Mouse (Mus musculus): Measurements from ENCODE around the gene Tlr4. TPM values are rescaled to one million over a fixed set of nuclear protein-coding genes. Genes with fewer than 3 reads are reported as not detected.
A peak's percentile ranks its signal among the peaks of the same experiment; 100 is the strongest.

Gene Tlr4
- 10 to 100 TPM; 18.6 to 21.5 TPM for total RNA-seq (2021)

DNA sequence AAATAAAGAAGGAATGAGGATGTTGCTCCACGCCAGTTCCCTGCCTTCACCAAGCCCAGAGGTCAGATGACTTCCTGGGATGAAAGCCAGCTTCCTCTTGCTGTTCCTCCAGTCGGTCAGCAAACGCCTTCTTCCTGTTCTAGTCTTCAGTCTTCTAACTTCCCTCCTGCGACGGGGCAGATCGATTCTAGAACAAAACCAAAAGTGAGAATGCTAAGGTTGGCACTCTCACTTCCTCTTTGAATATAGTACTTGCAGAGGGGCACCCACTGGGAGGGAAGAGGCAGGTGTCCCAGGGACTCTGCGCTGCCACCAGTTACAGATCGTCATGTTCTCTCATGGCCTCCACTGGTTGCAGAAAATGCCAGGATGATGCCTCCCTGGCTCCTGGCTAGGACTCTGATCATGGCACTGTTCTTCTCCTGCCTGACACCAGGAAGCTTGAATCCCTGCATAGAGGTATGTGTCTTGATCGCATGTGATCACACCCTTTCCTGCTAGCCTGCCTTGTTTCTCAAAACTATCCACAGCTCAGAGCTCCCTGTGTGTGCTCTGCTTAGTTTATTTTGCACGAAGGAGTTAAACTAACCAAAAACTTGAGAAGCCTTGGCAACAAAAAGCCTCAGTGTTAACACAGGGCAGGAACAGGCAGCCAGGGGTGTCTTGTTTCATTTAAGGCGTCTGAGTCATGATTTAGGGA, at the start of gene Tlr4:
TSS of gene Tlr4 (plus strand) at position 122 of the 700 bp plus-strand sequence.
- intact Hi-C loops (cut with DNase I) = no loop called here
- DNase-seq = peak; percentile 91 to 92

DNA sequence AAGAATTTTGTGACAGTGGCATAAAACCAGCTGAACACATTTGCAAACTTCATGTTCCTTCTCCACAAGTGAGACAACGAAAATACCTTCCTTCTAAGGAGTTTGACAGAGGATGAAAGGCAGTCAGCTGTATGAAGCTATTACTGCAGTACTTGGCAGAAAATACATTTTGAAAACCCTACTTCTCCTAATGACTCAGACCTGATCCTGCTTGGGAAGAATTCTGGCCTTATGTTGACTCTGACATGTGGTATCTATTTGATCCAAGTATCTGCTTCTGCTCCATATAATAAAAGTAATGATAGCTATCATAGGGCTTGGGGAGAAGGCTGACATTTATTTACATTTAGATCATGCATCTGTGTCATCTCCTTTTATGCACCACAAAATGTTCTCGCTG, 33.1 kb upstream of the Tlr4 start:
- intact Hi-C loops (cut with DNase I) = no loop called here
- no peak for DNase-seq

DNA sequence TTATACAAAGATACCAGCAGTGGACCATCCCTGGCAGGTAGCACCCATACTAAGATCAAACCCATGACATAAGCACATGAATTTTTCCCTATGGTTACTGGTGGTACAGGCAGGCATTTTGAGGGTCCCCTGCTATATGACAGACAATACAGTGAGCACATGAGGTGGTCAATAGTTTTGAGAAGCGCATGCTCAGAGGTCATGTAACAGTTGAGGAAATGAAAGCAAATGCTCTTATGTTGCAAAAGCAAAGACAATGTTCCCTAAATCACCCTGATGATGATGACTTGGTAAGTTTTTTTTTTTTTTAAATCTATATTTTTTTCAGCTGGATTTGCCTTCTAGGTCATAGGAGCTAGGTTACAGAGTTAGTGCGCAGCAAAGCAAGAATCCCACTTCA, 30.7 kb upstream of the Tlr4 start:
- no peak for DNase-seq
- intact Hi-C loops (cut with DNase I) = no loop called here

DNA sequence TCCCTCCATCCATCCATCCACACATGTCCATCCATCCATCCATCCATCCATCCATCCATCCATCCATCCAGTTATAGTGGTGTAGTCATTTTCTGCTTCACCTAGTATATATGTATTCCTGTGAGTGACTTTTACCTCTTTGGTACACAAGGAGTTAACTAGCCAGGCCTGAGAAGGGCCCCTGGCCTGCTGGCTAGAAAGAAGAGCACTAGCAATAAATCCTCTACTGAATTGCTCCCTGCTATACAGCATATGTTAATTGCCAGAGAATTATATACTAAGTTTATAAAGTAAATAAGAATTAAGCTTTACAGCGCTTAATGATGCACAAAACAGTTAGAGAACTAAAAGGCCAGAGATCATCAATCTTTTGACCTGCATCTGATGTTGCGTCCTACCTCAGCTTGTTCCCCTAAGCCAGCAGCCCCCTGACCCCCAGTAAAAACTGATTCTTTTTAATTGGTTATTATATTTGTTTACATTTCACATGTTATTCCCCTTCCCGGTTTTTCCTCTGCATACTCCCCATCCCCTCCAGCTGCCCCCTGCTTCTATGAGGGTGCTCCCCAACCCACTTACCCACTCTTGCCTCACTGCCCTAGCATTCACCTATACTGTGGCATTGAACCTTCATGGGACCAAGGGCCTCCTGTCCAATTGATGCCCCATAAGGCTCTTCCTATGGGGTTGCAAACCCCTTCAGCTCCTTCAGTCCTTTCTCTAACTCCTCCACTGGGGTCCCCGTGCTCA, 22.7 kb upstream of the Tlr4 start:
- intact Hi-C loops (cut with DNase I) = no loop called here
- no peak for DNase-seq

DNA sequence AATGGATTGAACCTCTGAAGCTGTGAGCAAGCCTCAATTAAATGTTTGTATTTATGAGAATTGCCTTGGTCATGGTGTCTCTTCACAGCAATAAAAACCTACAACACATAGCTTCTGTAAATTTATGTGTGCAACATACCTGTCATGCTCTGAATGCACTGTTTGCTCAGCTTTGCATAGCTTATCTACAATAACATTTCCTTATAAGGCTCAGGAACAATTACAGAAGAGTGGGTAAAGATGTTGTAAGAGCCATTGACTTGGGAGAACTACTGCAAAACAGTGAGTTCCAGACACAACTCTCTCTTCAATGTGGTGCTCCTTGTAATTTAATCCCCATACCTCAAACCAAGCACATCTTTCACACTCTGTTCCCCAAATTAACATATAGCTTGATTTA, 21.6 kb upstream of the Tlr4 start:
- no peak for DNase-seq
- intact Hi-C loops (cut with DNase I) = no loop called here

DNA sequence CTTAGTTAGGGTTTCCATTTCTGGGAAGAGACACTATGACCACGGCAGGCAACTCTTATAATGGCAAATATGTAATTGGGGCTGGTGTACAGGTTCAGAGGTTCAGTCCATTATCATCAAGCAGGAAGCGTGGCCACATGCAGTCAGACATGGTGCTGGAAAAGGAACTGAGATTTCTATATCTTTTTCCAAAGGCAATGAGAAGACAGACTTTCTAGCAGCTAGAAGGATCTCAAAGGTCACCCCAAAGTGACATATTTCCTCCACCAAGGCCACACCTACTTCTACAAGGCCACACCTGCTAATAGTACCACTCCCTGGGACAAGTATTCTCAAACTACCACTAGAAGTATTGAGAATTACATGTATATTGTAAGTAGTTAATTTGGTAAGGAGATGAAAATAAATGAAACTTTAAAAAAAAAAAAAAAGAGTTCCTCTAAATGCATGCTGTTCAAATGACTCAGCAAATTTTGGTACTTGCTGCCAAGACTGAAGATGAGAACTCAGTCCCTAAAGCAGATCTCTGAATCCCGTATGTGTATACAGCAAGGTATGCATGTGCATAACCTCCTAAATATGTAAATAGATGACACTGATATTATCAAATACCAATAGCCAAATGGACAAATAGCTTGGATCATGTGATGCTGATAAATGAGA, 10.9 kb upstream of the Tlr4 start:
- intact Hi-C loops (cut with DNase I) = no loop called here

GRCm38 (mm10) chr4:66821171-66821570, 6.2 kb upstream of the Tlr4 start:
- intact Hi-C loops (cut with DNase I) = no loop called here
- DNase-seq = peak in 1 of 2 experiments; percentile 6

More for the DNA sequence above, 10.9 kb upstream of the Tlr4 start:
- no peak for DNase-seq

DNA sequence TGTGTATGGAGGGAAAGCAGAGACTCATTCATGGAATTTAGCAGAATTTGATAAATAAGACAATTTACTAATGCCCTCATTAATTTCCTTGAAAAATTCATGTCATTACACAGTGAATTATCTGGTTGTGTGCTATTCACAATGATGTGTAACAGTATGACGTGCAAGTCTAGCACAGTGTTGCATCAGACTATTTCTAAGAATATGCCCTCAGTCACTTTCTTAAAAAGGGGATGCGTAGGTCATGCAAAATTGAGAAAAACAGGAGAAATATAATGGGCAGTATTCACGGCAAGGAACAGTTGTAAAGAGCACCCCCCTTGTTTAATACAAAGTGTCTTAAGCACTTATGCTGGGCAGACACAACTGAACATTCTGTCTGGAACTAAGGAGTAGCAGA, 5.6 kb upstream of the Tlr4 start:
- intact Hi-C loops (cut with DNase I) = no loop called here

GRCm38 (mm10) chr4:66828163-66828668, 832 bp downstream of the Tlr4 start:
- intact Hi-C loops (cut with DNase I) = no loop called here
- peak in 1 of 2 experiments; percentile 47 for DNase-seq

More for the DNA sequence above, 5.6 kb upstream of the Tlr4 start:
- DNase-seq = no peak

DNA sequence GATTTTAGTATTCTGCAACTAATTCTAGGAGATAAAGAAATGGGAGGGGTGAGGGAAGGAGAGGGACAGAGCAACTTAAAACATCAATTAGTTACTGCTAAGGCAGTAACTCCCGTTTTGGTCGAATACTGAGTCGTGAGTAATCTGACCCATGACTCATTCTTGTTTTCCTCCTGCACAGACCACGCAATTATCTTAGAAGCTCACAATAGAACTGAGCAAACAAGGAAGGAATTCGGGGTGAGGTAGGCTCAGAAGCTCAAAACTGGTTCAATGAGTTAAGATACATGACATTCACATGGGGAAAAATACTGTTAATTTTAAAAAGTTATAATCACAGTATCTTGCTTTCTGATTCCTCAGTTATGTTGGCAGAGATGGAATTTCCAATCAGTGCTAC, 1.3 kb downstream of the Tlr4 start:
- peak; percentile 59 to 61 for DNase-seq
- intact Hi-C loops (cut with DNase I) = no loop called here

- intact Hi-C loops (cut with DNase I) = no loop called here
- DNase-seq = no peak
Measured at GRCm38 (mm10) chr4:66838071-66838470, 10.7 kb downstream of the Tlr4 start.

GRCm38 (mm10) chr4:66843255-66843654, 15.9 kb downstream of the Tlr4 start:
- DNase-seq = no peak
- intact Hi-C loops (cut with DNase I) = no loop called here

GRCm38 (mm10) chr4:66852011-66852410, 24.6 kb downstream of the Tlr4 start:
- intact Hi-C loops (cut with DNase I) = no loop called here

DNA sequence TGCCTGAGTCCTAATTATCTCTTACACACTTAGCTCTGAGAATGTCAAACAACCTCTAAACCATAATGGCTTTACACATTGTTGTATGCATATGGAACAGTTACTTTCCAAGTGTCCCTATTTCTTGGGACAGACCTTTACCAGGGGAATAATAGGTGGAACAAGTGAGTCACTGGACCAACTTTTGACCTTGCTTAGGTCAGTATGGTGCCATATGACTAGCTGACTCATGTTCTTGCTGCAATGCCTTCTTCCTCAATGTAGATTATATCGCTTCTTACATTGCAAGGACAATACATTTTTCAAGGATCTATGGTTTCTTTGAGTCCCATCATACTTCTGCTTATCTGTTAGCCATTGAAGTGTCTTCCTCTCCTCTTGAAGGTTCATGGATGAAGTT, 29.6 kb downstream of the Tlr4 start:
- DNase-seq = no peak
- intact Hi-C loops (cut with DNase I) = no loop called here

More at GRCm38 (mm10) chr4:66852011-66852410, 24.6 kb downstream of the Tlr4 start:
- no peak for DNase-seq

DNA sequence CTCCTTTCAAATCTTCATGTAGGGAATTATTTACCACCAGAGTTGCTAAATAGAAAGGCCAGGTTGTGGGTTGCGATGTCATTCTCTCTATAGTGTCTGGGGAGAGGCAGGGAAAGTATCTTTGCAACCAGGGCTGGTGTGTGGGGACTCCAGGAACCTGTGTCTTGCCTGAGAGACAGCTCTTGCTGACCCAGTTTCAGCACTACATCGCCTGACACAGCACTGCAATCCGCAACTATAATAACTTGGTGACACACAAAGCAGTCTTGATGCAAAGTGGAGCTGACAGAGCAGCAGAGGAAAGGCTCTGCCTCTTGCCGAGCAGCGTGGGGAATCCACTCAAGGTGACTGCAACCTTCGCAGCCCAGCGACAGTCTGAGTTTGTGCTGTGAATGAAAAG, 42.5 kb downstream of the Tlr4 start:
- intact Hi-C loops (cut with DNase I) = no loop called here
- DNase-seq = peak; percentile 5 to 8

- DNase-seq = no peak
- intact Hi-C loops (cut with DNase I) = no loop called here
Measured at GRCm38 (mm10) chr4:66872026-66872425, 44.6 kb downstream of the Tlr4 start.

DNA sequence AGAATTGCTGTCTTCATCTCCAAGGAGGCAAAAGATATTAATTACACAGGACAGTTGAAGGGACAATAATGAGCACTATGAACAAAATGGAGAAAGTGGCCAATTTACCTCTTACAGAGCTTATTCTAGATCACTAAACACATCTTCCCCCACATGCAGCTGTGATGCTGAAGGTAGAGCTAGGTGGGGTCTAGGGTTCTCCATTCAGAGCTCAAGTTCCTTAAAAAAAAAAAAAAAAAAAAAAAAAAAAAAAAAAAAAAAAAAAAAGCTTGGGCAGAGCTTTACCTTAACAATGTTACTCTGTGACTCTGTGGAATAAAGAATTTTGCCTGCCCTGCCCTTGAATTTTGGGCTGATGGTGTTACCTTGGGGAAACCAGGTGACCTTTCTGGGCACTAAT, 46.0 kb downstream of the Tlr4 start:
- intact Hi-C loops (cut with DNase I) = no loop called here
- no peak for DNase-seq

GRCm38 (mm10) chr4:66875751-66876150, 48.4 kb downstream of the Tlr4 start:
- intact Hi-C loops (cut with DNase I) = no loop called here
- no peak for DNase-seq

- DNase-seq = no peak
- intact Hi-C loops (cut with DNase I) = no loop called here
Measured at GRCm38 (mm10) chr4:66877609-66878008, 50.2 kb downstream of the Tlr4 start.

DNA sequence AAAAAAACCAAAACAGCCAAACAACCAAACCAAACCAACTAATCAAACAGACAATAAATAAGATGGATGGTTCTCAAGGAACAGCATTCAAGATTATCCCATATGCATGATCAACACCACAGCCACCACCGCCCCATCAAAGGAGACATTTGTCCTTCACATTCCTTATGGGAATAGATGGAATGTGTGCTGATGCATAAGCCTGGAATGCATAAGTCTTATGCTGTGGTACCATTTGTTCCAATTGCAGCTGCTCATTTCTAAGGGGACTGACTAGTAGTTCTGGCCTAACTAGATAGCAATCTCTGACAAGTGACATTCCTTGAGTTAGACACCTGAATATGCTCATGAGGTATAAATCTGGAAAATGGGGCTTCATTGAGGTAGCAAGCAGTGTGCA, 54.1 kb downstream of the Tlr4 start:
- intact Hi-C loops (cut with DNase I) = no loop called here

GRCm38 (mm10) chr4:66883264-66883663, 55.9 kb downstream of the Tlr4 start:
- DNase-seq = no peak
- intact Hi-C loops (cut with DNase I) = no loop called here

More for the DNA sequence above, 54.1 kb downstream of the Tlr4 start:
- no peak for DNase-seq
